Mouse (Mus musculus) myocyte (in vitro differentiated cells): ENCODE data around the gene Naa38.

Experiments used
- CEBPB ChIP-seq: IDR thresholded peaks from 2 replicates; pipeline ENCODE4 v1.6.1; 2011; ENCODE audit warnings: mild to moderate bottlenecking, moderate library complexity; ENCODE audit not compliant: poor library complexity, insufficient read depth, severe bottlenecking
- E2F4 ChIP-seq: IDR thresholded peaks from one replicate; pipeline ENCODE4 v1.6.1; 2011; ENCODE audit warnings: mild to moderate bottlenecking, control low read depth, moderate library complexity; ENCODE audit not compliant: insufficient read depth
- MAX ChIP-seq: IDR thresholded peaks from one replicate; pipeline ENCODE4 v1.6.1; 2011; ENCODE audit warnings: low read depth, mild to moderate bottlenecking, control low read depth
- MYOD1 ChIP-seq, 3 experiments: IDR thresholded peaks; one replicate each; pipeline ENCODE4 v1.6.1; 2011; ENCODE audit warnings: control low read depth in 2 of 3, low read depth in 2 of 3, mild to moderate bottlenecking in 2 of 3, moderate library complexity in 1 of 3; ENCODE audit not compliant: insufficient read length in 2 of 3, control insufficient read depth in 1 of 3
- MYOG ChIP-seq, 3 experiments: IDR thresholded peaks; one replicate each; pipeline ENCODE4 v1.6.1; 2011; ENCODE audit warnings: control low read depth in 2 of 3, low read depth in 2 of 3, mild to moderate bottlenecking in 2 of 3; ENCODE audit not compliant: insufficient read length in 2 of 3, control insufficient read depth in 1 of 3, insufficient read depth in 1 of 3
- POLR2A ChIP-seq: IDR thresholded peaks from one replicate; pipeline ENCODE4 v1.6.1; 2011; ENCODE audit warnings: low read depth, mild to moderate bottlenecking, control low read depth, moderate library complexity; ENCODE audit not compliant: insufficient read length
- POLR2AphosphoS2 ChIP-seq: IDR thresholded peaks from one replicate; pipeline ENCODE4 v1.6.1; 2011; ENCODE audit warnings: low read depth, control low read depth; ENCODE audit not compliant: insufficient read length
- SRF ChIP-seq: IDR thresholded peaks from one replicate; pipeline ENCODE4 v1.6.1; 2011; ENCODE audit warnings: low read depth; ENCODE audit not compliant: control insufficient read depth, insufficient read length
- TCF12 ChIP-seq: IDR thresholded peaks from one replicate; pipeline ENCODE4 v1.6.1; 2011; ENCODE audit warnings: mild to moderate bottlenecking, control low read depth; ENCODE audit not compliant: poor library complexity, insufficient read depth, severe bottlenecking
- USF1 ChIP-seq: IDR thresholded peaks from one replicate; pipeline ENCODE4 v1.6.1; 2011; ENCODE audit warnings: low read depth, mild to moderate bottlenecking, control low read depth, moderate library complexity

- TF ChIP-seq CEBPB (no peak), POLR2AphosphoS2 (no peak), POLR2A (no peak), E2F4 (no peak), USF1 (no peak), MAX (no peak), SRF (no peak), MYOG (IDR thresholded peaks at IDR 0.05; ENCODE audit: control insufficient read depth in 1 of 3, insufficient read depth in 1 of 3, insufficient read length in 2 of 3, low read depth in 2 of 3) (no peak), MYOD1 (IDR thresholded peaks at IDR 0.05; ENCODE audit: control insufficient read depth in 1 of 3, insufficient read length in 2 of 3, low read depth in 2 of 3) (no peak), TCF12 (no peak)
Observed at GRCm38 (mm10) chr11:69404595-69405396, 9.5 kb downstream of the Naa38 start.
